Mouse (Mus musculus): ENCODE results near the gene Rbbp9.
"Not testable (repeated sequence)": the region's sequence is repeated elsewhere in the genome, so short reads cannot be mapped to it uniquely, and the experiment has no call there.

Rbbp9 gene

DNA sequence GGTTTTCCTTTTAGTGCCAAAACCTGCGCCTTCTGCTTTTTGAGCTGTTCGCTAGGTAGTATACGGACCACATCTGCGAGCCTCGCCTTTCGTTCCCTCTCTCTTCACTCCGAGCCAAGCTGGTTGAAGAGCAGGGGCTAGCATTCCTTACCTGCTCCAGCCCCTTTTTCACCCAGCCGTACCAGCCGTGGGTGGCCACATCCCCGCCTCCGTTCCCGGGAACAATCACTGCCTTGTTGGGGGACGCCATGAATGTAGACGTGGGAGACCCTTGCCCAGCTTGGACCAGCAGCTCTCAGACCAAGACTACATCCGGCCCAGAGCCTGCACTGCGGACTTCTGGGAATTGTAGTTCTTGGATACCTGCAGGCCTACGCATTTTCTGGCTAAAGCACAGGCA is at the start of gene Rbbp9:
Rbbp9 (minus strand) TSS at position 341 of the 400 bp plus-strand sequence.
- DNase-seq (ENCODE audit: low spot score): peak; percentile 57

DNA sequence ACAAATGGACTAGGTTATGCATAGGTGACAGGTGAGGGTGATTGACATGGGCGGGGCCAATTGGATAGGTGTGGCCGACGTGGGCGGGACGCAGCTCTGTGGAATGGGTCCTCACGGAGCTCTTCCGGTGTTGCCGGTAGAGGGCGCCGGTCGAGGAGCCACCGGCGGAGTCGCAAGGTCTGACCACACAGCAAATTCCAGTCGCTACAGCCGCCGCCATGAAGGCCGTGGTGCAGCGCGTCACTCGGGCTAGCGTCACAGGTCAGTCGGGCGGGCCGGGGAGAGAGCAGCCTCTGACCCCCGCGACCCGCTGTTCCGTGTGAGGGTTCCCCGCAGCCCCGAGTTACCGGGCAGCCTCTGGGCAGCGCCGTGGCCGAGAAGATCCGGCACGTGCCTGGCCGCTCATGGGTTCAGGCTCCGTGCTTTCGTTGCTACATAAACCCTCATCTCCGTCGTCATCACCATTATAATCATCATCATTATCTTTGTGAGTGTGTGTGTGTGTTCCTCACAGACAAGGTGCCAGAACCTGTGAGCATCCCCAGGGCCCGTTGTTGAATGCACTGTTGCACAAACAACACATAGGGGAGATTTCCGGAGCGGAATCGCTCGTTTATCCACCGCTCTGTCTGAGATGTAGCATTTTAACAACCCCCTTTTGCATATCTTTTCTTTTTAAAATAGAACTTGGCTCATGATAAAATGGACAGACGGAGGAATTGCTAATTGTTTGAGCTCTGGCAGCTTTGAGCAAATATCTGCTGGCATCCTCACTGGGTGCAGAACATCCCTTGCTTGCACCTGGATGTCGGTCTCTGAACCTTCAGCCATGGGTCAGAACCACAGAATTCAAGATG is 49.4 kb upstream of the Rbbp9 start, which contains the start of gene Dtd1:
Dtd1 (plus strand) TSS at position 67 of the 857 bp plus-strand sequence.
- peak; percentile 93 for DNase-seq (ENCODE audit: low spot score)

- DNase-seq (ENCODE audit: low spot score): no peak
Measured at GRCm38 (mm10) chr2:144598006-144598405, 47.3 kb upstream of the Rbbp9 start.

- DNase-seq (ENCODE audit: low spot score): peak; percentile 83
Measured at GRCm38 (mm10) chr2:144593951-144594651, 43.4 kb upstream of the Rbbp9 start, which contains the start of gene Smim26. TSS of gene Smim26 (plus strand) at chr2:144594054.

DNA sequence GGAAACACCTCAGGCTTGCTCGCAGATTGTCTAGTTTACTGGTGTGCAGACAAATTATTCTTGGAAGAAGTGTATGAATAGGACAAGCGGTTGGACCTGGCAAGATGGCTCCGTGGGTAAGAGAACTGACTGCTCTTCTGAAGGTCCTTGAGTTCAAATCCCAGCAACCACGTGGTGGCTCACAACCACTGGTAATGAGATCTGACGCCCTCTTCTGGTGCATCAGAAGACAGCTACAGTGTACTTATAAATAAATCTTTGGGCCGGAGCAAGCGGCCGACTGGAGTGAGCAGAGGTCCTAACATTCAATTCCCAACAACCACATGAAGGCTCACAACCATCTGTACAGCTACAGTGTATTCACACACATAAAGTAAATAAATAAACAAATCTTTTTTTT is 42.4 kb upstream of the Rbbp9 start:
- not testable (repeated sequence) for DNase-seq (ENCODE audit: low spot score)

DNA sequence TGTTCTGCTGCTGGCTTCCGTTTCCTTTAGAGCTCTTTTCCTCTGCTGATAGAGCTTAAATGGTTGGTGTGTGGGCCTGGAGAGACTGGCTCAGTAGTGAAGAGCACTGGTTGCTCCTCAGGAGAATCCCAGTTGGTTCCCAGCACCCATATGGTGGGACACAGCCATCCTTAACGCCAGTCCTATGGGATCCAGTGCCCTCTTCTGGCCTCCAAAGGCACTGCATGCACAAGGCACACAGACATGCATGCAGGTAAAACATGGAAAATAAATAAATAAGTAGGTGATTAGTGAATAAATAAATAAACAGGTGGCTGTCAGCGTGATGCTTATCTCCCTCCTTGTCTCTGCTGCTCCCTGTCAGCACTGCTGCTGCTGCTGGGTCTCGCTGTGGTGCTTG is 38.1 kb upstream of the Rbbp9 start:
- DNase-seq (ENCODE audit: low spot score): no peak

DNA sequence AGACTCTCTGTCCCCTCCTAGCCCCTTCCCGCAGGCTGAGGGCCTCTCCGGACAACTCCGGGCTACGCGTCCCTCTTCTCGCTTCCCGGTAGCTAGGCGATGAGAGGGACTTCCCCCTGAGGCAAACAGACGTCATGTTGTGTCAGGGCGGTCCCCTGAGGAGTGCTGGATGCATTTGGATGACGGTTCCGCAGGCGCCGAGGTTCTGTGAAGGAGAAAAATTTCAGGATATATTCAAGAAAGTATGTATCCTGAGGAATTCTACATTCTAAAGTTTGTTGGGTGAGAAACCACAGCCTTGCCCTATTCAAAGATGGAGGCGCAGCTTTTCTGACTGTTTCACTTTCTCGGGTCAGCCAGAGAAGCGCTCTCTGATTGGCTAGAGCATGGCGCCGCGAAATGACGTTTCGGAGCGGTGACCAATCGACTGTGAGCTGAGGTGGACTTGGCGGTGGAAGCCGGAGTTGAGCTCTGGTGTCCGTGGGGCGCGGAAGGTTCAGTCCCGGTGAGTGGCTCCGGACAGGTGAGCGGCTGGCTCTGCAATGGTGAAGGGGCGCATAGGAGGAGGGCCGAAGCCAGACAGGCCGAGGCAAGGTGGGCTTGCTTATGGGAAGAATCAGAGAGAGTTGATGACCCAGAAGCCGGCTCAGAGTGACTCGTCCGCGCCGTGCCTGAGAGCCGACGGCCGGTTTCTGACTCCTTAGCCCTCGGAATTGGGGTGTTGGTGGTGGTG is 5.3 kb upstream of the Rbbp9 start, which contains the start of gene Sec23b:
Sec23b (plus strand) TSS at position 410 of the 733 bp plus-strand sequence.
- peak; percentile 98 for DNase-seq (ENCODE audit: low spot score)

DNA sequence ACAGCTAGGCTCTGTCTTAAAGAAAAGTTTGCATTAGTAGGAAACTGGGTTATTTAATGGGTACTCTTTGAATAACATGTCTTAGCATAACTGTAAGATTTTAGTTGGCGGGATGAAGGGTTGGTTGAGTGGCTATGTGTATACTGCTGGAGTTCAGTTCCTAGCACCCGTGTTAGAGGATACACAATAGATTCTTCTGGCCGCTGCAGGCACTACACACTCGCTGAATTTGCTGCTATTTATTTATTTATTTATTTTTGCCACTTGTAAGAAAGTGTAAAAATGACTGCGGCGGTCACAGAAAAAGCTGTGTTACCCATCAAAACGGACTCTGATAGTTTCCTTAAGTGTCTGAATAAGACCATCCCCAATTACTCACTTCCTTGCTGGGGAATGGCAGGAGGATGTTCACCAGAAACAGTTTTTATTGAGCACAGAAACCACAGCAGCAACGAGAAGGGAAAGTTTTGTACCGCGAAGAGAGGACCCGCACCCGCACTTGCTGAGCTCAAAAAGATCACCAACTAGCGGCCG is 4.7 kb upstream of the Rbbp9 start:
- peak; percentile 4 for DNase-seq (ENCODE audit: low spot score)

DNA sequence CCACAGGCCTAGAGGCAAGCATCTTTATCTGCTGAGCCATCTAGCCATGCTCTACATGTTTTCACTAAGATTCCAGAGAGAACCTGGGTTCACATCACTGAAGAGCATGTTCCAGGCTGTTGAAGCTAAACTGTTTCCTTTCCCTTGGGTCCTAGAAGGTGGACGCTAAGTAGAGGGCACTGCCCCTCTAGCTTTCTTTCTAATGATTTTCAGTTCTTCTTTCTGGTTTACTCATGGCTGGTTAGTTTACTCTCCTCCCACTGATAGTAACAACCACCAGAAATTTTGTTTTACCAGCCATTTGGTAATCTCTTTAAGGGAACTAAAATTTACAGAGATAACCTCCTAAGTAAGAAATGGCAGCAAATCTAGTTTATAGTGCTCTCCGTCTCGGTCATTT is 3.2 kb upstream of the Rbbp9 start:
- DNase-seq (ENCODE audit: low spot score): no peak

DNA sequence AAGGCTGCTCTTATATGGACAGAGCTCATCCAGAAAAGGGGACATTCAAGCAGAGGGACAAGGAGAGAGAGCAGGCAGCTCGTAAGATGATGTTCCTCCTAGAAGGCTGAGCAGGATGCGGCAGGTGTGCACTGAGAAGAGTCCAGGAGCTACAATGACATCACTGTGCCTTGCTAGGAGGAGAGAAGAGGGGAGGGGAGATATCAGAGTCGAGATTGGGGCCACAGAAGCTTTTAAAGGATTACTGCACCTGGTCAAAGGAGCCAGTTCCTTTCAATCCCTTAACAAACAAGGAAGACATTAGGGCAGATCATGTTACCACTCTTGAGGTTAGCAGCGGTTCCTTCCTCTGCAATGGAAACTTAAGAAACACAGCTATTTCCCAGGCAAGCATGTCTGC is 3.1 kb downstream of the Rbbp9 start:
- no peak for DNase-seq (ENCODE audit: low spot score)

DNA sequence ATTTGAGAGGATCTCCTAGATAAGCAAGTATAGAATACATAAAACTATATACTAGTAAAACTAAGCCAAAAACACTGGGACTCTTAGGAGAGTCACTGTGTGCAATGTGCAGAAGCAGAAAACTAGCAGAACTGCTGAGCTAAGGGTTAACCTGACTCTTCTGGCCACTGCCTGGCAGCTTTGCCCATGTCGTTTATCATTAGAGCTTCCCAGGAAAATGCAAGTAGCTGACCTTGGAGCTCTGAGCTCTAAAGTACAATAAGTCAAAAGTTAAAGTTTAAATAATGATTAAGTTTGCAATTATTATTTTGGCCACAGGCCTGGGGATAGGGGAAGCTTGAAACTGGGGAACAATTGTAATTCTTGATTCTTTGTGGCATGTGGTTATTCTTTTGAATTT is 5.2 kb downstream of the Rbbp9 start:
- no peak for DNase-seq (ENCODE audit: low spot score)

DNA sequence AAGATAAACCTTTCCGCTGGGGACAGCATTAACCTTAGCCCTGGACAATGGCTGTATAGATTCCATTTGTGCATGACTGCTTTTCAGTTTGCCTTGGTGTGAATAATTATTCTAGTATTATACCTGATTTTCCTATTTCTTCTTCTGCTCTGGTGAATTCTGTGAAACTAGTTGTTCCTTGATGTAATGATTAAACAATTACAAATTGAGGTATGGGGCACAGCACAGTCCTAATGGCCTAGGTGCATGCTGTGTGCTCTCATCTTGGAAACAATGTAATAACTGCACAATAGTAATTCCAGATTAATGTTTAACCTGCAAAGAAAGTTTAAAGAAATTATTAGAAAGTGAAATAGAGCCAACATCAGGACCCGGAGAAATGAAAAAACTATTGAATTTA is 5.6 kb downstream of the Rbbp9 start:
- no peak for DNase-seq (ENCODE audit: low spot score)

- DNase-seq (ENCODE audit: low spot score): peak; percentile 12
Measured at GRCm38 (mm10) chr2:144544630-144545029, 6.0 kb downstream of the Rbbp9 start.

DNA sequence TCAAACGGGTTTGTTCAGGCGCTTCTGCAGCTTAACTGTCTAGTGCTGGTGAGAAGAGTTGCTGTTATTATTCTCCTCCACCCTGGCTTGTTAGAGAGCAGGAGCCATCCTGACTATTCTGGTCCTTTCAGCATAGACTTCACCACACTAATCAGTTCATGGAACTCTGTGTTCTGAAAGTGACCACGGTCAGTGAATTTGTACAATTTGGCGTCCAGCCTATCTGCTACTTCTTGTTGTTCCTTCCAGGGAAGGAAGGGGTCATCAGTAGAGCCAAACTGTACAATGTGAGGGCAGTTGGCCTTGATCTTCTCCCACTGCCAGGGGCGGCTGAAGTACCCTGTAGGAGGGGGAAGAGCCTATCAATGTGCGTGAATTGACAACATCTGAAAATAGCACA is 7.0 kb downstream of the Rbbp9 start:
- DNase-seq (ENCODE audit: low spot score): no peak

GRCm38 (mm10) chr2:144541246-144541645 is 9.4 kb downstream of the Rbbp9 start:
- DNase-seq (ENCODE audit: low spot score): no peak

DNA sequence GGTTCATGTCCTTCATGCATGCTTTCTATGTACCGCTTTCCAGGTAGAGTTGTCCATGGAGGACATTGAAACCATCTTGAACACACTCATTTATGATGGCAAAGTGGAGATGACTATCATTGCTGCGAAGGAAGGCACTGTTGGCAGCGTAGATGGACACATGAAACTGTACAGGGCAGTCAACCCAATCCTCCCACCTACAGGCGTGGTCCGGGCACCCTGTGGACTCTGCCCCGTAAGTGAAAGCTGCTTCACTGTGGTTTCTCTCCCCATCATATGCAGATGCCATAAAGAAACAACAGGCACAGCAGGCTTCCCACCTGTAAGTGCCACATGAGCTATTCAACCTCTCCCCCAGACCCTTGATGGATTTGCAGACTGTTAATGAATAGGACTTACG is 13.5 kb downstream of the Rbbp9 start:
- DNase-seq (ENCODE audit: low spot score): no peak

DNA sequence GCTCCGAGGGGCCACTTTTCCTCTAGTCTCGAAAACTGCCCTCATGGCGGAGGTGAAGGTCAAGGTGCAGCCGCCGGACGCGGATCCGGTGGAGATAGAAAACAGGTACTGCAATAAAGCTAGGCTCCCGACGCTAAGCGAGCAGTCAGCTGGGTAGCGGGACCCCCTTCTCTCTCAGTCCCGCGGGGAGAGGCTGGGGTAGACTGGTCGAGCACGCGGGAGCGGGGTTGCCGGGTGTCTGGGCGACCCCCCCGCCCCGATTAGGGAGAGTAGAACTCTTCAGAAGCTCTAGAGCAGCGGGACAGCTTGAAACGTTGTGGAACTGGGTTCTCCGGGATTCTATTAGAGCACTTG is 22.9 kb downstream of the Rbbp9 start:
- DNase-seq (ENCODE audit: low spot score): no peak

DNA sequence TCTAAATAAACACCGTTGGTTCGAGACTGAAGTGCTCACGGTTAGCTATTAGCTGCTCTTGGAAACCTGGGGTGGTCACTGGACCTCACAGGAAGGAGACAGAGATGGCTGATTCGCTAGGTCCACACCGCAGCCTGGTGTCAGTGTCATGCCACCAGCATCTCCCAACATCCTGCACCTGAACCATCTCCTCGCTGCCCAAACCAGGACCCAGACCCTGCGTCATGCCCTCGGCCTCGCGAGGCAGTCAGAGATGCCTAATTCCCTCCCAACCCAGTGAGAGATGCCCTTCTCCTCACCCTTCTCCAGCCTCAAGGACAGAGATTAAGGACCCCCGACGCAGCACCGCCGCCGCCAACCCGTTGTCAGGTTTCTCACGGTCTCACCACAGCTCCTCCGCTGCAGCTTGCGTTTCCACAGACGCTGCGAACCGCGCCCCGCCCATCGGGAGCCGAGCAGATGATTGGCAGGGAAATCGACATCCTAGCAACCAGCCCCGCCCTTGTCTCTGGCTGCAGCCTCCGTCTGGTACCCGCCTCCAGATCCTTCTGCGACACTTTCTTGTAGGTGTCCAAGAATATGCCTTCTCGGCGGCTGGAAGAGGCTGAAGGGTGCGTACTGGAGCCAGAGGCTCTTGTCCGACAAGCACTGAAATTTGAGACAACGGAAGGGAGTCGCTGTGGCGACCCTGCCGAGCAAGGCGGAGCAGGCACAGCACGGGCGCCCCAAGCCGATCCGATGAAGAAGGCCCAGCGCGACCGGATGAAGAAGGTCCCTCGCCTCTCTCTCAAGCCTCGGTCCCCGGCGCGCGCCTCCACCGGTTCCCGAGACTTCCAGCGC is 23.5 kb downstream of the Rbbp9 start, which contains the start of the genes Dzank1 and Polr3f:
Dzank1 (minus strand) TSS at position 434 of the 840 bp plus-strand sequence.
Polr3f (plus strand) TSS at position 738 of the 840 bp plus-strand sequence.
- peak; percentile 97 for DNase-seq (ENCODE audit: low spot score)

- DNase-seq (ENCODE audit: low spot score): no peak
Measured at GRCm38 (mm10) chr2:144525856-144526255, 24.8 kb downstream of the Rbbp9 start.

GRCm38 (mm10) chr2:144519772-144520171 is 30.9 kb downstream of the Rbbp9 start:
- DNase-seq (ENCODE audit: low spot score): no peak

DNA sequence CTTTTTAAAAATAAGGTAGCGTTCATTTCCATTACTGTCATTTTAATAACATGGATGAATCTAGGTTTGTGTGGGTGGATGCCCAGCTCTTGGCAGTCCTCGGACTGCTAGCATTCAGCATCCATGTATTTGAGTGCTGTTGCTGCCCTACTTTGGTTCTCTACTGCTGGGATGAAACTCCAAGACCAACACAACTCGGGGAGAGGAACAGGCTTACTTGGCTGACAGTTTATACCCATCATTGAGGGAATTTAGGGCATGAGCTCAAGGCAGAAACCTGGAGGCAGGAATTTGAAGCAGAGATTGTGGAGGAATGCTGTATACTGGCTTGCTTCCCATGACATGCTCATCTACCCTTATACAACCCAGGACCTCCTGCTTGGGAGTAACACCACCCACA is 36.0 kb downstream of the Rbbp9 start:
- DNase-seq (ENCODE audit: low spot score): no peak

Measured in lung, postnatal 25 days (tissue).